Mouse (Mus musculus): ENCODE results near the gene Chrm1. TPM values are rescaled to one million over a fixed set of nuclear protein-coding genes. Genes with fewer than 3 reads are reported as not detected.

Gene Chrm1
- polyA plus RNA-seq, 1 experiment, result 81.1 TPM

- no peak for DNase-seq (ENCODE audit: extremely low spot score in 1 of 2, low spot score in 1 of 2)
Observed at GRCm38 (mm10) chr19:8681633-8682362, 18.2 kb downstream of the Chrm1 start.

- peak in 1 of 2 experiments; percentile 91 for DNase-seq (ENCODE audit: extremely low spot score in 1 of 2, low spot score in 1 of 2)
Observed at GRCm38 (mm10) chr19:8682996-8683395, 19.4 kb downstream of the Chrm1 start.

- peak in 1 of 2 experiments; percentile 50 for DNase-seq (ENCODE audit: extremely low spot score in 1 of 2, low spot score in 1 of 2)
Observed at GRCm38 (mm10) chr19:8683627-8684026, 20.0 kb downstream of the Chrm1 start.

GRCm38 (mm10) chr19:8691871-8692539, 28.4 kb downstream of the Chrm1 start:
- DNase-seq (ENCODE audit: extremely low spot score in 1 of 2, low spot score in 1 of 2), result peak in 1 of 2 experiments; percentile 37

GRCm38 (mm10) chr19:8692740-8693139, 29.2 kb downstream of the Chrm1 start:
- DNase-seq (ENCODE audit: extremely low spot score in 1 of 2, low spot score in 1 of 2), result no peak

GRCm38 (mm10) chr19:8695330-8695729, 31.7 kb downstream of the Chrm1 start:
- no peak for DNase-seq (ENCODE audit: extremely low spot score in 1 of 2, low spot score in 1 of 2)

GRCm38 (mm10) chr19:8699652-8700051, 36.1 kb downstream of the Chrm1 start:
- no peak for DNase-seq (ENCODE audit: extremely low spot score in 1 of 2, low spot score in 1 of 2)

GRCm38 (mm10) chr19:8702458-8702857, 38.9 kb downstream of the Chrm1 start:
- DNase-seq (ENCODE audit: extremely low spot score in 1 of 2, low spot score in 1 of 2), result no peak

GRCm38 (mm10) chr19:8703571-8703970, 40.0 kb downstream of the Chrm1 start:
- DNase-seq (ENCODE audit: extremely low spot score in 1 of 2, low spot score in 1 of 2), result no peak

GRCm38 (mm10) chr19:8705026-8705708, 41.6 kb downstream of the Chrm1 start:
- no peak for DNase-seq (ENCODE audit: extremely low spot score in 1 of 2, low spot score in 1 of 2)

- no peak for DNase-seq (ENCODE audit: extremely low spot score in 1 of 2, low spot score in 1 of 2)
Observed at GRCm38 (mm10) chr19:8706132-8706667, 42.6 kb downstream of the Chrm1 start.

GRCm38 (mm10) chr19:8706930-8707329, 43.3 kb downstream of the Chrm1 start:
- no peak for DNase-seq (ENCODE audit: extremely low spot score in 1 of 2, low spot score in 1 of 2)

- no peak for DNase-seq (ENCODE audit: extremely low spot score in 1 of 2, low spot score in 1 of 2)
Observed at GRCm38 (mm10) chr19:8708954-8709353, 45.4 kb downstream of the Chrm1 start.

- peak in 1 of 2 experiments; percentile 52 for DNase-seq (ENCODE audit: extremely low spot score in 1 of 2, low spot score in 1 of 2)
Observed at GRCm38 (mm10) chr19:8710057-8710456, 46.5 kb downstream of the Chrm1 start.

GRCm38 (mm10) chr19:8711506-8711905, 47.9 kb downstream of the Chrm1 start:
- DNase-seq (ENCODE audit: extremely low spot score in 1 of 2, low spot score in 1 of 2), result no peak

GRCm38 (mm10) chr19:8711949-8712869, 48.6 kb downstream of the Chrm1 start:
- DNase-seq (ENCODE audit: extremely low spot score in 1 of 2, low spot score in 1 of 2), result no peak

GRCm38 (mm10) chr19:8712870-8713305, 49.3 kb downstream of the Chrm1 start:
- DNase-seq (ENCODE audit: extremely low spot score in 1 of 2, low spot score in 1 of 2), result peak in 1 of 2 experiments; percentile 72

- DNase-seq (ENCODE audit: extremely low spot score in 1 of 2, low spot score in 1 of 2), result peak; percentile 83 to 96
Observed at GRCm38 (mm10) chr19:8713306-8713996, 49.9 kb downstream of the Chrm1 start.

GRCm38 (mm10) chr19:8713997-8714652, 50.5 kb downstream of the Chrm1 start:
- DNase-seq (ENCODE audit: extremely low spot score in 1 of 2, low spot score in 1 of 2), result no peak
